In the genomic region with DNA sequence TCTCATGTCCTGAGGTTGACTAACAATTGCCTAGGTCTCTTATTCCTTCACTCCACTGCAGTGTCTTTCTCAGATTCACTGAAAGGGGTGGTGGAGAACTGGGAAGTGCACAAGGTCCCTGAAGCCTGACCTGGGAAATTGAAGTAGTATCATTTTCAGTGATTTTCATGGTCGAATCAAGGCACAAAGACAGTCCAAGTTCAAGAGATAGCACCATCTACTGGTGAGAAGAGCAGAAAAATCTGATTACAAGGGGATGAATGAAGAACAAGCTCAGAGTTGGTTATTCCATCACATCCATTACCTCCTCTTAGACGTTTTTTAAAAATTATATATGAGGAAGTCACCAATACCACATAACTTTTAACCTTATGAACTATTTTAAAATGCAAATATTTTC, we compare ENCODE assay signal across 12 mouse cellular contexts.
DNase-seq lines count a peak whose midpoint lies in the region; ATAC-seq and TF ChIP-seq lines count a peak whose summit lies in the region.
"Had no signal": no experiment of that assay in that cellular context is flagged by ENCODE, and none has a peak within 500 bp of the region (broad histone marks: within the 10 kb centered on the region; RNA-seq: fewer than 3 reads in every experiment).

No protein-coding gene starts in this region.

- H3K4me3 ChIP-seq in heart, embryonic 11.5 days (ENCODE audit: low read depth, low read length): no peak overlapping the region
- no peak overlapping the region for H3K4me3 ChIP-seq in lung, postnatal 0 days (ENCODE audit: low read depth, low read length)
- H3K4me3 ChIP-seq: limb, embryonic 12.5 days had no signal

- 18% methylated on average over 2 of the region's 2 CpGs for WGBS in heart, embryonic 11.5 days (ENCODE audit: insufficient replicate concordance)
- WGBS in lung, postnatal 0 days: 8% methylated on average over 2 of the region's 2 CpGs

- no peaks in the 10 kb centered on the region for H3K4me1 ChIP-seq in heart, embryonic 11.5 days (ENCODE audit: control insufficient read depth, insufficient read depth, low read length)
- no peaks in the 10 kb centered on the region for H3K4me1 ChIP-seq in lung, postnatal 0 days (ENCODE audit: insufficient read depth, low read depth, low read length)

- no peak overlapping the region for H3K27ac ChIP-seq in heart, embryonic 11.5 days (ENCODE audit: low read depth, low read length)
- no peak overlapping the region for H3K27ac ChIP-seq in lung, postnatal 0 days (ENCODE audit: low read length)
- H3K27ac ChIP-seq: limb, embryonic 12.5 days had no signal

- ATAC-seq in heart, embryonic 11.5 days (replicated peaks; ENCODE audit: insufficient number of reproducible peaks, low FRiP score, low TSS enrichment): no peak
- ATAC-seq in lung, postnatal 0 days: no peak

- TF ChIP-seq CTCF in lung, postnatal 0 days (IDR thresholded peaks at IDR 0.05): peak; percentile 70
- no peak for TF ChIP-seq CTCF in brain, embryonic 14.5 days (IDR thresholded peaks at IDR 0.05; ENCODE audit: borderline replicate concordance, extremely low read depth, insufficient read depth, insufficient read length)

- no peaks in the 10 kb centered on the region for H3K36me3 ChIP-seq in heart, embryonic 11.5 days (ENCODE audit: control insufficient read depth, insufficient read depth, low read length)
- no peaks in the 10 kb centered on the region for H3K36me3 ChIP-seq in lung, postnatal 0 days (ENCODE audit: insufficient read depth, low read length)
- H3K36me3 ChIP-seq: limb, embryonic 12.5 days had no signal

- no peaks in the 10 kb centered on the region for H3K9me3 ChIP-seq in heart, embryonic 11.5 days (replicated peaks; ENCODE audit: control insufficient read depth, low read length)
- no peaks in the 10 kb centered on the region for H3K9me3 ChIP-seq in lung, postnatal 0 days (ENCODE audit: low read length)
- H3K9me3 ChIP-seq: limb, embryonic 12.5 days had no signal

- TF ChIP-seq POLR2A in brain, embryonic 14.5 days (IDR thresholded peaks at IDR 0.05; ENCODE audit: borderline replicate concordance, extremely low read depth, insufficient read depth, insufficient read length, poor library complexity, severe bottlenecking): no peak

- H3K27me3 ChIP-seq in heart, embryonic 11.5 days (ENCODE audit: control insufficient read depth, insufficient read depth, low read length): no peaks in the 10 kb centered on the region
- no peaks in the 10 kb centered on the region for H3K27me3 ChIP-seq in lung, postnatal 0 days (replicated peaks; ENCODE audit: insufficient read depth, low read length)
- H3K27me3 ChIP-seq: limb, embryonic 12.5 days had no signal

- peak; percentile 19 for DNase-seq in heart, adult 8-10 months (ENCODE audit: low spot score)
- peak; percentile 68 for DNase-seq in lung, postnatal 0 days (ENCODE audit: low spot score)
- DNase-seq in lung, adult 18-20 months: no peak
- DNase-seq in brain, embryonic 14.5 days (ENCODE audit: low read depth): peak; percentile 19
- peak; percentile 29 for DNase-seq in retina, postnatal 1 day
- DNase-seq in testis, postnatal 10 days (ENCODE audit: low spot score): no peak
- no peak for DNase-seq in testis, postnatal 14 days (ENCODE audit: low spot score)
- DNase-seq: cerebellum, adult 9-11 months; right cerebral cortex, postnatal 14 days; thymus, adult 2 months had no signal

- no peak for TF ChIP-seq EP300 in lung, postnatal 0 days (IDR thresholded peaks at IDR 0.05)

- H3K9ac ChIP-seq in heart, embryonic 11.5 days (ENCODE audit: low read depth, low read length): no peak overlapping the region
- H3K9ac ChIP-seq in lung, postnatal 0 days (replicated peaks; ENCODE audit: low read depth): no peak overlapping the region
- H3K9ac ChIP-seq: limb, embryonic 12.5 days had no signal

- no peak overlapping the region for H3K4me2 ChIP-seq in heart, embryonic 11.5 days
- H3K4me2 ChIP-seq in lung, postnatal 0 days (replicated peaks; ENCODE audit: low read depth, low read length): no peak overlapping the region
- H3K4me2 ChIP-seq: limb, embryonic 12.5 days had no signal

Comparison
In these comparisons a context has a peak if more than half of its experiments do, and no peak if none do; other contexts are left out.
1. DNase-seq: peak in heart, adult 8-10 months (single experiment), lung, postnatal 0 days (single experiment), brain, embryonic 14.5 days (single experiment) and retina, postnatal 1 day (single experiment); none in lung, adult 18-20 months (0 of 2), testis, postnatal 10 days (single experiment) and testis, postnatal 14 days (single experiment).